Comparison of ENCODE assay signal across 12 mouse cellular contexts in genomic region chr1:190085703-190086102, GRCm38 (mm10).
DNase-seq lines count a peak whose midpoint lies in the region; ATAC-seq and TF ChIP-seq lines count a peak whose summit lies in the region.
"Had no signal": no experiment of that assay in that cellular context is flagged by ENCODE, and none has a peak within 500 bp of the region (broad histone marks: within the 10 kb centered on the region; RNA-seq: fewer than 3 reads in every experiment).

No protein-coding gene starts in this region.

- no peak overlapping the region for H3K4me3 ChIP-seq in kidney, embryonic 14.5 days (ENCODE audit: low read length)
- no peak overlapping the region for H3K4me3 ChIP-seq in heart, postnatal 0 days (ENCODE audit: low read depth, low read length)
- H3K4me3 ChIP-seq: forebrain, embryonic 15.5 days; hindbrain, embryonic 13.5 days; lung, embryonic 15.5 days; myocyte had no signal

- no peak overlapping the region for H3K4me2 ChIP-seq in kidney, embryonic 14.5 days (replicated peaks; ENCODE audit: low read depth, low read length)
- no peak overlapping the region for H3K4me2 ChIP-seq in heart, postnatal 0 days (ENCODE audit: low read depth, low read length)
- H3K4me2 ChIP-seq: forebrain, embryonic 15.5 days; hindbrain, embryonic 13.5 days; lung, embryonic 15.5 days had no signal

- no peaks in the 10 kb centered on the region for H3K27me3 ChIP-seq in kidney, embryonic 14.5 days (ENCODE audit: control insufficient read depth, insufficient read depth, low read length)
- no peaks in the 10 kb centered on the region for H3K27me3 ChIP-seq in heart, postnatal 0 days (ENCODE audit: control insufficient read depth, insufficient read depth, low read length)
- H3K27me3 ChIP-seq: forebrain, embryonic 15.5 days; hindbrain, embryonic 13.5 days; lung, embryonic 15.5 days had no signal

- H3K9me3 ChIP-seq in kidney, embryonic 14.5 days (ENCODE audit: control insufficient read depth, low read length) = no peaks in the 10 kb centered on the region
- no peaks in the 10 kb centered on the region for H3K9me3 ChIP-seq in heart, postnatal 0 days (replicated peaks; ENCODE audit: control insufficient read depth, low read length)
- H3K9me3 ChIP-seq: forebrain, embryonic 15.5 days; hindbrain, embryonic 13.5 days; lung, embryonic 15.5 days had no signal

- no peak overlapping the region for H3K9ac ChIP-seq in kidney, embryonic 14.5 days (ENCODE audit: low read depth, low read length)
- no peak overlapping the region for H3K9ac ChIP-seq in heart, postnatal 0 days (replicated peaks; ENCODE audit: low read depth, low read length)
- H3K9ac ChIP-seq: forebrain, embryonic 15.5 days; hindbrain, embryonic 13.5 days; lung, embryonic 15.5 days had no signal

- TF ChIP-seq EP300 in heart, postnatal 0 days (IDR thresholded peaks at IDR 0.05; ENCODE audit: low read depth) = no peak

- WGBS in kidney, embryonic 14.5 days = 86% methylated on average over 7 of the region's 7 CpGs
- 27% methylated on average over 7 of the region's 7 CpGs for WGBS in heart, postnatal 0 days

- H3K4me1 ChIP-seq in kidney, embryonic 14.5 days (ENCODE audit: control insufficient read depth, insufficient read depth, low read length) = no peaks in the 10 kb centered on the region; the same call in 1 of the 2 replicates
- H3K4me1 ChIP-seq in heart, postnatal 0 days (ENCODE audit: control insufficient read depth, insufficient read depth) = peaks cover 19% of the 10 kb centered on the region
- H3K4me1 ChIP-seq: forebrain, embryonic 15.5 days; lung, embryonic 15.5 days had no signal

- peak; percentile 4 for DNase-seq in kidney, postnatal 14 days
- peak; percentile 65 for DNase-seq in cerebellum, adult 11-12 months
- DNase-seq in cerebellum, postnatal 25 days = peak; percentile 61 to 64
- peak; percentile 82 for DNase-seq in heart, postnatal 0 days (ENCODE audit: low spot score)
- DNase-seq in right cerebral cortex, postnatal 36 days (ENCODE audit: low spot score in 2 of 2) = no peak
- no peak for DNase-seq in urinary bladder, postnatal 4 days (ENCODE audit: low spot score in 2 of 2)
- DNase-seq: gastrocnemius, postnatal 14 days had no signal

- no peak for ATAC-seq in kidney, embryonic 14.5 days (ENCODE audit: low FRiP score, low TSS enrichment)
- ATAC-seq in heart, postnatal 0 days (ENCODE audit: insufficient read depth, low read depth) = peak; percentile 87
- ATAC-seq: forebrain, embryonic 15.5 days had no signal

- H3K36me3 ChIP-seq in kidney, embryonic 14.5 days (ENCODE audit: control insufficient read depth, insufficient read depth, low read length) = no peaks in the 10 kb centered on the region
- no peaks in the 10 kb centered on the region for H3K36me3 ChIP-seq in heart, postnatal 0 days (replicated peaks; ENCODE audit: control insufficient read depth, insufficient read depth, low read length)
- H3K36me3 ChIP-seq: forebrain, embryonic 15.5 days; hindbrain, embryonic 13.5 days; lung, embryonic 15.5 days had no signal

- no peak overlapping the region for H3K27ac ChIP-seq in kidney, embryonic 14.5 days (ENCODE audit: low read depth, low read length)
- no peak overlapping the region for H3K27ac ChIP-seq in heart, postnatal 0 days (ENCODE audit: low read depth)
- H3K27ac ChIP-seq: forebrain, embryonic 15.5 days; hindbrain, embryonic 13.5 days; lung, embryonic 15.5 days had no signal

- no peak for TF ChIP-seq CTCF in heart, postnatal 0 days (IDR thresholded peaks at IDR 0.05; ENCODE audit: low read depth)

Comparison
In these comparisons a context has a peak if more than half of its experiments do, and no peak if none do; other contexts are left out.
1. DNase-seq: peak in kidney, postnatal 14 days (single experiment), cerebellum, adult 11-12 months (single experiment), cerebellum, postnatal 25 days (2 of 2) and heart, postnatal 0 days (single experiment); none in right cerebral cortex, postnatal 36 days (0 of 2) and urinary bladder, postnatal 4 days (0 of 2).